ENCODE assay signal across 22 mouse cellular contexts in genomic region chr16:76283796-76284195, GRCm38 (mm10).
DNase-seq lines count a peak whose midpoint lies in the region; ATAC-seq lines count a peak whose summit lies in the region.
"Had no signal": no experiment of that assay in that cellular context is flagged by ENCODE, and none has a peak within 500 bp of the region (broad histone marks: within the 10 kb centered on the region; RNA-seq: fewer than 3 reads in every experiment).

No protein-coding gene starts in this region.

- ATAC-seq in granulocyte monocyte progenitor cell, adult 5-6 weeks (replicated peaks; ENCODE audit: poor library complexity, severe bottlenecking): no peak
- ATAC-seq: forebrain, embryonic 15.5 days; hindbrain, postnatal 0 days; intestine, postnatal 0 days had no signal

- peak; percentile 88 for DNase-seq in heart, adult 11 months
- no peak for DNase-seq in heart, adult 18-20 months
- peak; percentile 61 for DNase-seq in thymus, postnatal 0 days (ENCODE audit: low spot score)
- no peak for DNase-seq in thymus, adult 18-20 months
- DNase-seq in naive thymus-derived CD4-positive, alpha-beta T cell, adult 2 months (ENCODE audit: low read depth): peak; percentile 60
- no peak for DNase-seq in ovary, adult 18-20 months (ENCODE audit: low spot score)
- no peak for DNase-seq in retina, postnatal 1 day
- DNase-seq: adrenal gland, postnatal 10 days; cerebellum, adult 8-10 months; embryo, embryonic 11 days; gastrocnemius, postnatal 25 days; kidney, adult 9 months; kidney, postnatal 10 days; layer of hippocampus, postnatal 36 days; liver; lung, adult 2 months; lung, postnatal 10 days; midbrain, embryonic 14.5 days had no signal

Comparison
In these comparisons a context has a peak if more than half of its experiments do, and no peak if none do; other contexts are left out.
1. DNase-seq: peak in heart, adult 11 months (single experiment), thymus, postnatal 0 days (single experiment) and naive thymus-derived CD4-positive, alpha-beta T cell, adult 2 months (single experiment); none in heart, adult 18-20 months (0 of 2), thymus, adult 18-20 months (0 of 2), ovary, adult 18-20 months (single experiment) and retina, postnatal 1 day (single experiment).